Mouse (Mus musculus) embryonic fibroblast, embryonic 13.5 days (primary cell): Measurements from ENCODE around the gene Zbtb39. TPM values are rescaled to one million over a fixed set of nuclear protein-coding genes. Genes with fewer than 3 reads are reported as not detected.

Source experiments
- H3K27ac ChIP-seq: 2 replicates; pipeline ENCODE4 v1.5.1; 2012; ENCODE audit warnings: low read length, control low read depth, inconsistent platforms; ENCODE audit not compliant: insufficient read depth
- H3K4me1 ChIP-seq: 2 replicates; pipeline ENCODE4 v1.6.1; 2011; ENCODE audit warnings: low read length; ENCODE audit not compliant: control insufficient read depth, insufficient read depth
- H3K4me3 ChIP-seq: 2 replicates; pipeline ENCODE4 v1.5.1; 2011; ENCODE audit warnings: mild to moderate bottlenecking, control low read depth, low read length; ENCODE audit not compliant: insufficient read depth
- CTCF ChIP-seq: IDR thresholded peaks from 2 replicates; pipeline ENCODE4 v1.5.1; 2011; ENCODE audit warnings: mild to moderate bottlenecking, control low read depth, low read length, moderate library complexity, borderline replicate concordance; ENCODE audit not compliant: insufficient read depth
- POLR2A ChIP-seq: IDR thresholded peaks from 2 replicates; pipeline ENCODE4 v1.6.1; 2011; ENCODE audit warnings: low read depth, mild to moderate bottlenecking, control low read depth, low read length, moderate library complexity
- polyA plus RNA-seq: library from polyadenylated mRNA; stranded (reverse); fragments of >200 nt; gene quantifications from 2 replicates; pipeline ENCODE4 v1.2.4, GENCODE M21; 2011; ENCODE audit warnings: low read depth; ENCODE audit not compliant: missing spikeins, insufficient read length

The Zbtb39 gene
- 5.4 and 5.8 TPM in 2 replicates for polyA plus RNA-seq

- peak within 1 kb of the TSS; percentile 63 for H3K4me3 ChIP-seq
- no peak within 1 kb of the TSS for H3K27ac ChIP-seq
- TF ChIP-seq POLR2A: peak; percentile 51; the same call in 1 of the 2 replicates
- 0 out of 2 replicates have a peak, but pooled peaks have one; percentile 17 for TF ChIP-seq CTCF
Measured at GRCm38 (mm10) chr10:127739083-127739660, at the start of gene Zbtb39. TSS of gene Zbtb39 (plus strand) at chr10:127739538.

GRCm38 (mm10) chr10:127691053-127691452 is 48.3 kb upstream of the Zbtb39 start:
- no peak overlapping the region for H3K27ac ChIP-seq
- no peaks in the 10 kb centered on the region for H3K4me1 ChIP-seq
- TF ChIP-seq CTCF (no peak), POLR2A (no peak)
- no peak overlapping the region for H3K4me3 ChIP-seq

More at GRCm38 (mm10) chr10:127739083-127739660, at the start of gene Zbtb39:
- H3K4me1 ChIP-seq: no peaks in the 10 kb centered on the region

GRCm38 (mm10) chr10:127694636-127695035 is 44.7 kb upstream of the Zbtb39 start:
- TF ChIP-seq CTCF: no peak
- no peak for TF ChIP-seq POLR2A
- Histone ChIP-seq H3K4me3 (no peak overlapping the region), H3K27ac (no peak overlapping the region), H3K4me1 (no peaks in the 10 kb centered on the region)

GRCm38 (mm10) chr10:127695775-127696174 is 43.6 kb upstream of the Zbtb39 start:
- TF ChIP-seq CTCF (no peak), POLR2A (no peak)
- Histone ChIP-seq H3K4me1 (no peaks in the 10 kb centered on the region), H3K27ac (no peak overlapping the region), H3K4me3 (no peak overlapping the region)

- Histone ChIP-seq H3K27ac (no peak overlapping the region), H3K4me1 (no peaks in the 10 kb centered on the region), H3K4me3 (no peak overlapping the region)
- TF ChIP-seq CTCF: no peak
- no peak for TF ChIP-seq POLR2A
Measured at GRCm38 (mm10) chr10:127698966-127699365, 40.4 kb upstream of the Zbtb39 start.

- H3K4me3 ChIP-seq: no peak overlapping the region
- TF ChIP-seq POLR2A: no peak
- TF ChIP-seq CTCF: no peak
- no peaks in the 10 kb centered on the region for H3K4me1 ChIP-seq
- no peak overlapping the region for H3K27ac ChIP-seq
Measured at GRCm38 (mm10) chr10:127703299-127703698, 36.0 kb upstream of the Zbtb39 start.

- no peak for TF ChIP-seq POLR2A
- no peak for TF ChIP-seq CTCF
Measured at GRCm38 (mm10) chr10:127704293-127704692, 35.0 kb upstream of the Zbtb39 start.

GRCm38 (mm10) chr10:127704766-127705220 is 34.5 kb upstream of the Zbtb39 start, which contains the start of gene Myo1a:
TSS of gene Myo1a (plus strand) at chr10:127705170.
- TF ChIP-seq CTCF (no peak), POLR2A (no peak)
- Histone ChIP-seq H3K27ac (no peak within 1 kb of the TSS), H3K4me3 (no peak within 1 kb of the TSS)

More at GRCm38 (mm10) chr10:127704293-127704692, 35.0 kb upstream of the Zbtb39 start:
- H3K4me3 ChIP-seq: no peak overlapping the region
- no peak overlapping the region for H3K27ac ChIP-seq
- no peaks in the 10 kb centered on the region for H3K4me1 ChIP-seq

GRCm38 (mm10) chr10:127705783-127706182 is 33.6 kb upstream of the Zbtb39 start:
- TF ChIP-seq POLR2A: no peak
- no peak for TF ChIP-seq CTCF

More at GRCm38 (mm10) chr10:127704766-127705220, 34.5 kb upstream of the Zbtb39 start, which contains the start of gene Myo1a:
- H3K4me1 ChIP-seq: no peaks in the 10 kb centered on the region

GRCm38 (mm10) chr10:127707721-127708120 is 31.6 kb upstream of the Zbtb39 start:
- no peak for TF ChIP-seq CTCF
- no peak for TF ChIP-seq POLR2A
- no peak overlapping the region for H3K4me3 ChIP-seq
- no peak overlapping the region for H3K27ac ChIP-seq
- H3K4me1 ChIP-seq: no peaks in the 10 kb centered on the region

More at GRCm38 (mm10) chr10:127705783-127706182, 33.6 kb upstream of the Zbtb39 start:
- no peaks in the 10 kb centered on the region for H3K4me1 ChIP-seq
- no peak overlapping the region for H3K4me3 ChIP-seq
- no peak overlapping the region for H3K27ac ChIP-seq
